Mouse (Mus musculus) embryonic stem cell, embryonic (primary cell): ENCODE results near the gene Alkbh3.

Source experiments
- CTCF ChIA-PET, 4 experiments: fragments of 300-600 bp in 2 of 4; fragments of 350-600 bp in 2 of 4; sonication (Branson Sonifier 250); formaldehyde crosslinking; loops; one replicate each; lab custom pipeline; 2022; ENCODE audit warnings: inconsistent platforms in 2 of 4; lab: Charles Lee
- POLR2A ChIA-PET, 4 experiments: fragments of 300-600 bp in 2 of 4; fragments of 350-600 bp in 2 of 4; sonication (Branson Sonifier 250); formaldehyde crosslinking; loops; one replicate each; lab custom pipeline; 2022; ENCODE audit warnings: antibody characterized with exemption in 4 of 4, inconsistent platforms in 1 of 4; lab: Charles Lee

Alkbh3 gene

GRCm38 (mm10) chr2:93944099-93944498 lies 66.5 kb downstream of the Alkbh3 start:
- ChIA-PET CTCF (interaction anchor here (0.6 to 2.4 kb wide), 47 partner anchors 8 to 161 kb away, joined by 3 to 28 read pairs (median 4); partner anchors contain the start of genes Accs (in 3 of the 4), Accsl (in 3 of the 4) and Gm13889 (in 1 of the 4)), POLR2A (interaction anchor here in 3 of 4 experiments (0.6 to 5.5 kb wide), 16 partner anchors 9 to 76 kb away, joined by 3 to 94 read pairs (median 4); partner anchors contain the start of genes Accsl (in 3 of the 3) and Gm13889 (in 1 of the 3))

GRCm38 (mm10) chr2:93941670-93942069 lies 68.9 kb downstream of the Alkbh3 start:
- ChIA-PET POLR2A (interaction anchor here (0.6 to 5.5 kb wide), 17 partner anchors 10 to 303 kb away, joined by 3 to 94 read pairs (median 3); partner anchors contain the start of genes Accsl (in 2 of the 4) and Accs (in 1 of the 4)), CTCF (interaction anchor here in 3 of 4 experiments (0.5 to 1.4 kb wide), 6 partner anchors 11 to 349 kb away, joined by 3 to 4 read pairs (median 3); no protein-coding TSS in a partner anchor)

- CTCF ChIA-PET, result no interaction called here
- POLR2A ChIA-PET, result interaction anchor here in 3 of 4 experiments (0.6 to 1.4 kb wide), 7 partner anchors 9 to 1756 kb away, joined by 3 to 11 read pairs (median 4); no protein-coding TSS in a partner anchor
Observed at GRCm38 (mm10) chr2:93938534-93938933, 72.1 kb downstream of the Alkbh3 start.
